ENCODE assay signal across 9 mouse cellular contexts in the genomic region with DNA sequence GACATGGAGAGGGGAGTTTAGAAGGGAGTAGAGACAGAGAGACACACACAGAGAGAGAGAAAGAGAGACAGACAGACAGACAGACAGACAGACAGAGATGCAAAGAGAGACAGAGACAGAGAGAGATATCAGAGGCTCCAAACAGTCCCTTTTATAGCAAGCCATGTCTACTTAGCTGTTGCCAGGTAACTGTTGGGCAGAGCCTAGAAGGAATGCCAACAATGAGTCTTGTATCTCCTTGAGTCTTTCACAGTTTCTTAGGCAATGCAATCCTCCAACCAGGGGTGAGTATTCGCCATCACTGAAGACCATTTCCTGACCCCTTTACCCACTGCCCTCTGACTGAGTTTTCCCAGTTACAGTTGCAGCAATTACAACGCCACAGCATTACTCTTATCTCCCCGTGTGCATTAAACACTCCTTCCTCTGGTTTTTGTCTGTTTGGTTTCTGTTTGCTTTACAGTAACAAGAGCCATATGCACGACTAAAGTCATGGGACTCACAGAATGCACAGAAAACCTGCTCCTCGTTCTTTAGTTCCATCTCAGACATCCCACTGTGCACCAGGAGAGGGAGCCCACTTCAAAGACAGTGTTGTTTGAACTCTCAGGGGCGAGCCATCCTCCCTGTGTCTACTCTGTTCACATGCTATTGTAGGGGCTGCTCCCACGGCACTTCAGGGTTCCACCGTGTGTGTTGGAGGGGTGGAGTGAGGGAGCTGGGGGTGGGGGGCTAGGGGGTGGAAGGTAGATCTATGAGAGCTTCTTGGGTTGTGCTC. TPM values are rescaled to one million over a fixed set of nuclear protein-coding genes. Genes with fewer than 3 reads are reported as not detected.
DNase-seq lines count a peak whose midpoint lies in the region; ATAC-seq and TF ChIP-seq lines count a peak whose summit lies in the region.
"Had no signal": no experiment of that assay in that cellular context is flagged by ENCODE, and none has a peak within 500 bp of the region (broad histone marks: within the 10 kb centered on the region; RNA-seq: fewer than 3 reads in every experiment).

No protein-coding gene starts in this region.

- peak overlapping the region; percentile 15 for H3K4me2 ChIP-seq in heart, embryonic 12.5 days
- H3K4me2 ChIP-seq in hindbrain, embryonic 13.5 days = peak overlapping the region; percentile 3; the same call in 1 of the 2 replicates
- 0 out of 2 replicates have a peak overlapping the region, but pooled peaks have one; percentile 9 for H3K4me2 ChIP-seq in lung, embryonic 15.5 days
- H3K4me2 ChIP-seq: limb, embryonic 15.5 days had no signal

- TF ChIP-seq POLR2A in MEL (IDR thresholded peaks at IDR 0.05; ENCODE audit: control insufficient read depth in 1 of 2, insufficient read depth in 1 of 2, low read depth in 1 of 2, low read length in 2 of 2, poor library complexity in 1 of 2) = no peak

- peaks cover 9% of the 10 kb centered on the region for H3K4me1 ChIP-seq in heart, embryonic 12.5 days (replicated peaks)
- peaks cover 9 to 30% of the 10 kb centered on the region in 2 experiments for H3K4me1 ChIP-seq in MEL (ENCODE audit: control insufficient read depth in 1 of 2, insufficient read depth in 2 of 2, low read length in 2 of 2)
- peaks cover 17% of the 10 kb centered on the region; the same call in 1 of the 2 replicates for H3K4me1 ChIP-seq in hindbrain, embryonic 13.5 days (replicated peaks)
- H3K4me1 ChIP-seq in lung, embryonic 15.5 days = 0 out of 2 replicates have a peak, but pooled peaks cover 3% of the 10 kb centered on the region

- H3K9ac ChIP-seq in heart, embryonic 12.5 days = no peak overlapping the region
- H3K9ac ChIP-seq in MEL (ENCODE audit: control insufficient read depth, low read depth, low read length, poor library complexity, severe bottlenecking) = peak overlapping the region; percentile 53
- no peak overlapping the region for H3K9ac ChIP-seq in hindbrain, embryonic 13.5 days
- no peak overlapping the region for H3K9ac ChIP-seq in lung, embryonic 15.5 days
- H3K9ac ChIP-seq: limb, embryonic 15.5 days had no signal

- no peak overlapping the region for H3K4me3 ChIP-seq in heart, embryonic 12.5 days
- H3K4me3 ChIP-seq in MEL (ENCODE audit: control insufficient read depth in 1 of 2, insufficient read depth in 1 of 2, low read depth in 2 of 2, low read length in 2 of 2) = peak overlapping the region; percentile 23 to 48
- no peak overlapping the region for H3K4me3 ChIP-seq in hindbrain, embryonic 13.5 days
- H3K4me3 ChIP-seq in lung, embryonic 15.5 days = no peak overlapping the region
- H3K4me3 ChIP-seq: limb, embryonic 15.5 days had no signal

- no peaks in the 10 kb centered on the region for H3K9me3 ChIP-seq in heart, embryonic 12.5 days (replicated peaks)
- H3K9me3 ChIP-seq in MEL (replicated peaks; ENCODE audit: insufficient read depth, low read length) = no peaks in the 10 kb centered on the region
- no peaks in the 10 kb centered on the region for H3K9me3 ChIP-seq in hindbrain, embryonic 13.5 days
- no peaks in the 10 kb centered on the region for H3K9me3 ChIP-seq in lung, embryonic 15.5 days
- H3K9me3 ChIP-seq: limb, embryonic 15.5 days had no signal

- TF ChIP-seq CTCF in MEL (IDR thresholded peaks at IDR 0.05 in 2 of 3, conservative IDR thresholded peaks at IDR 0.05 in 1 of 3; ENCODE audit: control insufficient read depth in 1 of 3, insufficient read depth in 1 of 3, low read depth in 2 of 3, low read length in 3 of 3, poor library complexity in 1 of 3, severe bottlenecking in 1 of 3) = peak; percentile 40 to 70 (median 69)

- TF ChIP-seq RAD21 in MEL (IDR thresholded peaks at IDR 0.05; ENCODE audit: low read depth, low read length) = peak; percentile 62

- no peaks in the 10 kb centered on the region for H3K27me3 ChIP-seq in heart, embryonic 12.5 days (replicated peaks)
- H3K27me3 ChIP-seq in MEL (ENCODE audit: control insufficient read depth in 1 of 2, insufficient read depth in 2 of 2, low read length in 2 of 2) = no peaks in the 10 kb centered on the region
- H3K27me3 ChIP-seq in hindbrain, embryonic 13.5 days = no peaks in the 10 kb centered on the region
- H3K27me3 ChIP-seq in lung, embryonic 15.5 days = no peaks in the 10 kb centered on the region
- H3K27me3 ChIP-seq: limb, embryonic 15.5 days had no signal

- DNase-seq in heart, adult 18-20 months = no peak
- peak; percentile 86 for DNase-seq in MEL (ENCODE audit: low read depth, low spot score)
- DNase-seq in embryo, embryonic 11 days = peak; percentile 68
- peak; percentile 40 for DNase-seq in right cerebral cortex, postnatal 4 days
- no peak for DNase-seq in gastrocnemius, postnatal 25 days

- H3K27ac ChIP-seq in heart, embryonic 12.5 days (ENCODE audit: poor library complexity, severe bottlenecking) = no peak overlapping the region
- peak overlapping the region; percentile 4; the same call in 1 of the 2 replicates for H3K27ac ChIP-seq in MEL (ENCODE audit: control insufficient read depth, low read depth, low read length)
- H3K27ac ChIP-seq in hindbrain, embryonic 13.5 days = no peak overlapping the region
- no peak overlapping the region for H3K27ac ChIP-seq in lung, embryonic 15.5 days
- H3K27ac ChIP-seq: limb, embryonic 15.5 days had no signal

- H3K79me2 ChIP-seq in MEL (ENCODE audit: control insufficient read depth, insufficient read depth, low read length, poor library complexity) = no peaks in the 10 kb centered on the region

- 9% methylated on average over 8 of the region's 8 CpGs for WGBS in heart, embryonic 12.5 days
- 10% methylated on average over 8 of the region's 8 CpGs for WGBS in hindbrain, embryonic 13.5 days
- 5% methylated on average over 8 of the region's 8 CpGs for WGBS in lung, embryonic 15.5 days

- TF ChIP-seq EP300 in MEL (IDR thresholded peaks at IDR 0.05; ENCODE audit: low read depth in 1 of 2, low read length in 2 of 2) = peak; percentile 52 to 54

- peak; percentile 55; the same call in 1 of the 2 replicates for ATAC-seq in heart, embryonic 12.5 days (ENCODE audit: insufficient number of reproducible peaks, low FRiP score)
- peak; percentile 57; the same call in 1 of the 2 replicates for ATAC-seq in hindbrain, embryonic 13.5 days (ENCODE audit: low FRiP score)
- peak; percentile 52; the same call in 1 of the 2 replicates for ATAC-seq in lung, embryonic 15.5 days (ENCODE audit: borderline replicate concordance, extremely low read depth, low FRiP score, low TSS enrichment)

- H3K36me3 ChIP-seq in heart, embryonic 12.5 days = no peaks in the 10 kb centered on the region
- peaks cover 0 to 22% of the 10 kb centered on the region in 2 experiments; a peak in 2 of 4 replicates for H3K36me3 ChIP-seq in MEL (ENCODE audit: control insufficient read depth in 1 of 2, insufficient read depth in 2 of 2, low read length in 2 of 2)
- H3K36me3 ChIP-seq in hindbrain, embryonic 13.5 days = no peaks in the 10 kb centered on the region
- H3K36me3 ChIP-seq in lung, embryonic 15.5 days = no peaks in the 10 kb centered on the region
- H3K36me3 ChIP-seq: limb, embryonic 15.5 days had no signal

TF ChIP-seq in MEL, 35 proteins besides CTCF, POLR2A, EP300 and RAD21 (continues in another document):
- TF ChIP-seq SIN3A (IDR thresholded peaks at IDR 0.05; ENCODE audit: low read length) = peak; percentile 51
- 0 out of 2 replicates have a peak, but pooled peaks have one; percentile 24 for TF ChIP-seq MYB (IDR thresholded peaks at IDR 0.05; ENCODE audit: low read depth, low read length)
- TF ChIP-seq MYC (IDR thresholded peaks at IDR 0.05; ENCODE audit: low read depth, low read length) = no peak
- peak; percentile 64; the same call in 1 of the 2 replicates for TF ChIP-seq GATA1 (IDR thresholded peaks at IDR 0.05; ENCODE audit: low read depth, low read length)
- TF ChIP-seq SMC3 (IDR thresholded peaks at IDR 0.05; ENCODE audit: low read depth, low read length) = peak; percentile 58

RNA-seq across cellular contexts. Expression of gene Olfr221, which starts 2.8 kb away (rescaled TPM):
- not detected in 2 replicates for polyA plus RNA-seq in heart, embryonic 12.5 days (2016; fragmentation: Nextera tagmentation; extraction: Ambion mirVana)
- total RNA-seq in heart, adult 18-20 months (2021) = not detected
- total RNA-seq in MEL (2012; rRNA removed) = not detected in 2 replicates
- polyA plus RNA-seq in MEL (2012; ENCODE audit: insufficient read depth in 1 of 2, insufficient read length in 2 of 2, low read depth in 1 of 2, low replicate concordance in 2 of 2, missing spikeins in 1 of 2) = not detected
- polyA plus RNA-seq in hindbrain, embryonic 13.5 days (2015; fragmentation: Nextera tagmentation; extraction: Ambion mirVana) = not detected in 2 replicates
- polyA plus RNA-seq in lung, embryonic 15.5 days (2015; fragmentation: Nextera tagmentation; extraction: Ambion mirVana) = not detected in 2 replicates
- total RNA-seq in gastrocnemius, postnatal 25 days (2021) = not detected
- polyA plus RNA-seq: limb, embryonic 15.5 days had no signal

RNA-seq across cellular contexts. Expression of gene Zfp219, which starts 24.6 kb away (rescaled TPM):
- polyA plus RNA-seq in heart, embryonic 12.5 days (2016; fragmentation: Nextera tagmentation; extraction: Ambion mirVana) = 21.5 and 23.6 TPM in 2 replicates
- total RNA-seq in heart, adult 18-20 months (2021) = 10 to 100 TPM; 22.3 to 23.4 TPM
- total RNA-seq in MEL (2012; rRNA removed) = 32.1 and 36.3 TPM in 2 replicates
- polyA plus RNA-seq in MEL (2012; ENCODE audit: insufficient read depth in 1 of 2, insufficient read length in 2 of 2, low read depth in 1 of 2, low replicate concordance in 2 of 2, missing spikeins in 1 of 2) = 10 to 100 TPM in 1 of 2 experiments, not detected in 1; 46.9 TPM
- 30.5 and 33.1 TPM in 2 replicates for polyA plus RNA-seq in hindbrain, embryonic 13.5 days (2015; fragmentation: Nextera tagmentation; extraction: Ambion mirVana)
- 25.7 and 26.3 TPM in 2 replicates for polyA plus RNA-seq in lung, embryonic 15.5 days (2015; fragmentation: Nextera tagmentation; extraction: Ambion mirVana)
- 10 to 100 TPM; 10.8 to 11.7 TPM for total RNA-seq in gastrocnemius, postnatal 25 days (2021)

RNA-seq across cellular contexts. Expression of gene Tmem253, which starts 29.6 kb away (rescaled TPM):
- 0.50 and 0.80 TPM in 2 replicates for polyA plus RNA-seq in heart, embryonic 12.5 days (2016; fragmentation: Nextera tagmentation; extraction: Ambion mirVana)
- 1 to 10 TPM; 2.9 to 3.2 TPM for total RNA-seq in heart, adult 18-20 months (2021)
- total RNA-seq in MEL (2012; rRNA removed) = 0.39 and 0.46 TPM in 2 replicates
- 1 to 10 TPM in 1 of 2 experiments, not detected in 1; 3.6 TPM for polyA plus RNA-seq in MEL (2012; ENCODE audit: insufficient read depth in 1 of 2, insufficient read length in 2 of 2, low read depth in 1 of 2, low replicate concordance in 2 of 2, missing spikeins in 1 of 2)
- 0.79 and 0.84 TPM in 2 replicates for polyA plus RNA-seq in hindbrain, embryonic 13.5 days (2015; fragmentation: Nextera tagmentation; extraction: Ambion mirVana)
- polyA plus RNA-seq in lung, embryonic 15.5 days (2015; fragmentation: Nextera tagmentation; extraction: Ambion mirVana) = 0.26 and 0.57 TPM in 2 replicates
- 1 to 10 TPM; 1.5 to 2.1 TPM for total RNA-seq in gastrocnemius, postnatal 25 days (2021)

RNA-seq across cellular contexts. Expression of gene Hnrnpc, which starts 58.7 kb away (rescaled TPM):
- 425 and 438 TPM in 2 replicates for polyA plus RNA-seq in heart, embryonic 12.5 days (2016; fragmentation: Nextera tagmentation; extraction: Ambion mirVana)
- total RNA-seq in heart, adult 18-20 months (2021) = 100 to 1,000 TPM; 139 to 142 TPM
- total RNA-seq in MEL (2012; rRNA removed) = 272 and 346 TPM in 2 replicates
- polyA plus RNA-seq in MEL (2012; ENCODE audit: insufficient read depth in 1 of 2, insufficient read length in 2 of 2, low read depth in 1 of 2, low replicate concordance in 2 of 2, missing spikeins in 1 of 2) = 1,000 to 10,000 TPM in 1 of 2 experiments, 100 to 1,000 TPM in 1; 626 to 3,096 TPM
- 623 and 652 TPM in 2 replicates for polyA plus RNA-seq in hindbrain, embryonic 13.5 days (2015; fragmentation: Nextera tagmentation; extraction: Ambion mirVana)
- polyA plus RNA-seq in lung, embryonic 15.5 days (2015; fragmentation: Nextera tagmentation; extraction: Ambion mirVana) = 645 and 674 TPM in 2 replicates
- total RNA-seq in gastrocnemius, postnatal 25 days (2021) = 10 to 100 TPM; 71.5 to 72.2 TPM

Comparison
In these comparisons a context has a peak if more than half of its experiments do, and no peak if none do; other contexts are left out.
1. H3K4me3 ChIP-seq: peak in MEL (2 of 2); none in heart, embryonic 12.5 days (single experiment), hindbrain, embryonic 13.5 days (single experiment) and lung, embryonic 15.5 days (single experiment).
2. DNase-seq: peak in MEL (single experiment), embryo, embryonic 11 days (single experiment) and right cerebral cortex, postnatal 4 days (single experiment); none in heart, adult 18-20 months (0 of 2) and gastrocnemius, postnatal 25 days (single experiment).
3. Peak in every context shown above with its lines, with median percentiles within 50 percentile points of each other: ATAC-seq and H3K4me2 ChIP-seq.